Mouse (Mus musculus): Measurements from ENCODE around the gene Pitx2.

Gene Pitx2

GRCm38 (mm10) chr3:129217862-129218370, 18.2 kb downstream of the Pitx2 start:
- no peak for DNase-seq (ENCODE audit: low spot score)

DNA sequence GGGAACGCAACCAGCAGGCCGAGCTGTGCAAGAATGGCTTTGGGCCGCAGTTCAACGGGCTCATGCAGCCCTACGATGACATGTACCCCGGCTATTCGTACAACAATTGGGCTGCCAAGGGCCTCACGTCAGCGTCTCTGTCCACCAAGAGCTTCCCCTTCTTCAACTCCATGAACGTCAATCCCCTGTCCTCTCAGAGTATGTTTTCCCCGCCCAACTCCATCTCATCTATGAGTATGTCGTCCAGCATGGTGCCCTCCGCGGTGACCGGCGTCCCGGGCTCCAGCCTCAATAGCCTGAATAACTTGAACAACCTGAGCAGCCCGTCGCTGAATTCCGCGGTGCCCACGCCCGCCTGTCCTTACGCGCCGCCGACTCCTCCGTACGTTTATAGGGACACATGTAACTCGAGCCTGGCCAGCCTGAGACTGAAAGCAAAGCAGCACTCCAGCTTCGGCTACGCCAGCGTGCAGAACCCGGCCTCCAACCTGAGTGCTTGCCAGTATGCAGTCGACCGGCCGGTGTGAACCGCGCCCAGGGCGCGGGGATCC, 18.8 kb downstream of the Pitx2 start:
- DNase-seq (ENCODE audit: low spot score), result no peak

GRCm38 (mm10) chr3:129220086-129220670, 20.5 kb downstream of the Pitx2 start:
- no peak for DNase-seq (ENCODE audit: low spot score)

DNA sequence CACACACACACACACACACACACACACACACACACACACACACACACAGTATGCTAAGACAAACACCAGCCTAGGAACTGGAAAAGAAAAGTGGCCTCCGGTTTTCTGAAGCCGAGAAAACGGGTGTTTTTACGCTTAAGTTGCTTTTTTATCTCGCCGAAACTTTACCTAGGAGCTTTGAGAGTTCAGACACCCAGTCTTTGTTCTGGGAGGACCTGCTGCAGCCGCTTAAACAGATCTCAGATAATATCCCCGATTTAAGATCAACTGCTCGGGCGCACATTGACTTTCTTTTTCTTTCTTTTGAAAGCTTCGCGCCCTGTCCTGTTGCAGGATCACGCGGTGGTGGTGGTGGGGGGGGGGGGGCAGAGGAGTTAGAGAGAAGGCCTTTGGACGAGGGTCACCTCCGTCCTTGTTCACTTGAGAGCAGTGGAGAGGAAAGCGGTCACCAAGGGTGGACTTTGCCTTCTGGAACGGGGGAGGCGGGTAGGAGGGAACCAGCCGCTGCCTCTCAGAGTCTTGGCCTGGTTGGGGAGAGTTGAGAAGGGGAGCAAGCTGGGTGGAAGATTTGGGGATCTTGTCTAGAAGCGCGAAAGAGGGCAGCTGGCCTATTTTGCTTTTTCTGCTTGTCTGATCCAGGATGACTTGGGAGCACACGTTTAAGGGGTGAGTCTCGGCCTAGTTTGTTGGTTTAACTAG, 21.2 kb downstream of the Pitx2 start:
- DNase-seq (ENCODE audit: low spot score), result no peak

GRCm38 (mm10) chr3:129221380-129222260, 21.9 kb downstream of the Pitx2 start:
- DNase-seq (ENCODE audit: low spot score), result no peak

DNA sequence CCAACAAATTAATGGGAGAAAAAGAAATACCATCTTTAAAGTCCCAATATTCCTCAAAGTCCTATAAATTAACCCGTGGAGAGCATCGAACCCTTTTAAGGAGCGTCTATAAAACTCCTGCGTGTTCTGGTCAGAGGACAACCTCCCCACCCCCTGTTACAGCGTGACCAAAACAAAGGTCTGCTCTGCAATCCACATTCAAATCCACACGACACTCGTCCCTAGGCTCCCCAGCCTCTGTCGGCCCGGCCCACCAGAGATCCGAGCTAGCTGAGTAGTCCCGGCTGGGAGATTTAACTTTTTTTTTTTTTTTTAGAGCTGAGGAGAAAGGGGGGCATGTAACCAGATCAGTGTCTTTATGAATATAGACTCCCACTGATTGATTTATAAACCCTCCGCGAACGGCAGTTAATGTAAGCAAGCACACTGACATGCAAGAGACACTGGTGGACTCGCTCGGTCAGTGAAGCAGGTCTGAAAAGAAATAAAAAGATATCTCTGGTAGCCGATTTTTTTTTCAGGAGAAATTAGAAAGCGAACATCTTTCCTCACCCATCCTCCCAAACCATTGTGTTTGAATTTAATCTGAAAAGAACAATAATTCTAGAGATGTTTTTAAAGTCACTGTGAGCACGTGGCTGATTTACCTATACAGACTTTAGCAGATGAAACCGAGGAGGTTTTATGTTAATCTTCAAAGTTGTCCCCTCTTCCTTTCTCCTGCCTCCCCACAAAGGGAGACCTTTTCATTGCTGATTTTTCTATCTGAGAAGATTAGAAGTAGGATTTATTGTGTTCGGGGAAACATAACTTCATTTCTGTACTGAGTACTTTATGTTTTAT, 23.0 kb downstream of the Pitx2 start:
- no peak for DNase-seq (ENCODE audit: low spot score)

DNA sequence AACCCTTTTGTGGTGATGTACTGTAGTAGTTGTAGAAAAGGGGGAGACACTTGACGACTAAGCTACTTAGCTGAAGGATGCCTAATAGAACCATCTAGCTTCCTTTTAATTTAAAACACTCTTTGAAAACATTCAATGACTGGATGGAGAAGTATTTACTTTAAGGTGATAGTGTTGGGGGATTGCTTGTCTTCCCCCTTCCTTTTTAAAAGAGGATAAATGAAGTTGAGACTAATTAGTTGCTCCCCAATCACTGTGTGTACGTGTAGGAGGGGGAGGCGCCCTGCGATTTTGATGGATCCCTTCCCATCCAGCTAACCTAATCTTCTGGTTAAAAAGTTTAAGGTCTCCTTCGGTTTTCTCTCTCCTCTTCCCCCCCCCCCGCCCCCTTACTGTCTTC, 23.7 kb downstream of the Pitx2 start:
- no peak for DNase-seq (ENCODE audit: low spot score)

GRCm38 (mm10) chr3:129223964-129224805, 24.5 kb downstream of the Pitx2 start:
- DNase-seq (ENCODE audit: low spot score), result no peak

DNA sequence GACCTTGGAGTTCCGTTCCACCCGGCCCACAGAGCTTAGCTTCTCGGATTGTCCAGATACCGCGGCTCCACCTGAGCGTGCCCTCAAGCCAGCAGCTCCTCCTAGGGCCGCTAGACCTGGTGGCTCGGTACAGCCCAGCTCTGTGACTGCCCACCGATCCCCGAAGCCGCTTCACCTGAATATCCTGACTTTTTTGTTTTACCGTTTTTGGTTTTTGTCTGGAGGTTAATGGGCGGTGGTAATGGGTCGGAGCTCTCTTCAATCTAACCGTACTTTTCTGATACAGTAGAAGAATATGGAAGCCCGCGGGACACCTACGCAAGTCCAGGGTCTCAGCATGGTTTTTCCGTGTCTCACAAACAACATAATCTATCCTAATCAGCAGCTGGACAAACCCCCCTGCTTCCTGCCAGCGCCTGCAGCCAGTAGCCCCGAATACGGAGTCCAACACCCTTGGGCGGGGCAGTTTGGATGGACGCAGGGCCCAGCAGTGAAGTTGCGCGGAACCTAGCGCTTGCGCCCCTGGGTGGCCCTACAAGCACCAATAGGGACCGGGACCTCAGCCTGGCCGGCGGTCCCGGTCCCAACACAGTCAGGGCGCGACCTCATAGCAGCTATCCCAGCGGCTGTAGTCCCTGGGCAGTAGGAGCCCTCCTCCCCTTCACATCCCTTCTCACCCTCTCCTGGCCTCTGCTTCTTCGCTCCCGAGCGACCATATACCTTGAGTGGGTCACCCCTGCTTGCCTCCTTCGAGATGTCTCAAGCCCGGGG, 25.3 kb downstream of the Pitx2 start:
- no peak for DNase-seq (ENCODE audit: low spot score)

GRCm38 (mm10) chr3:129225577-129226289, 26.1 kb downstream of the Pitx2 start:
- DNase-seq (ENCODE audit: low spot score), result no peak

DNA sequence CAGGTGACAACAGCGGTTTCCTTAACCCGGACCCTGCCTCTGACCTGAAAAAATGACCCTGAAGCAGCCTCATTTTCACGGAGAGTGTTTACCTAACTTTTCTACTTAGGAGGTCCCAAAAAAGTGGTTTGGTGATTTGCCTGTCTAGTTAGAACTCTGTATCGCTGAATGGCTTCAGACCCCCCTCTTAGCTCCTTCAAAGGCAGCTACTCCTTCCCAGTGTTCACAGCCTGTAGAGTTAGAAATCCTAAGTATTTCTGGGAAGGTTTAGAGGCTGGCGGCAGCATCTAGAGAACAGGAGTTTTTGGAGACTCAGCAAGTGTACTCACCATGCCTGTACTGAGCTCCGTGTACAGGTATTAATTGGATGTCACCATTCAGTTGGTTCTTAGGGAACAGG, 27.0 kb downstream of the Pitx2 start:
- DNase-seq (ENCODE audit: low spot score), result no peak

GRCm38 (mm10) chr3:129227331-129227730, 27.7 kb downstream of the Pitx2 start:
- no peak for DNase-seq (ENCODE audit: low spot score)

GRCm38 (mm10) chr3:129238010-129238409, 38.3 kb downstream of the Pitx2 start:
- no peak for DNase-seq (ENCODE audit: low spot score)

DNA sequence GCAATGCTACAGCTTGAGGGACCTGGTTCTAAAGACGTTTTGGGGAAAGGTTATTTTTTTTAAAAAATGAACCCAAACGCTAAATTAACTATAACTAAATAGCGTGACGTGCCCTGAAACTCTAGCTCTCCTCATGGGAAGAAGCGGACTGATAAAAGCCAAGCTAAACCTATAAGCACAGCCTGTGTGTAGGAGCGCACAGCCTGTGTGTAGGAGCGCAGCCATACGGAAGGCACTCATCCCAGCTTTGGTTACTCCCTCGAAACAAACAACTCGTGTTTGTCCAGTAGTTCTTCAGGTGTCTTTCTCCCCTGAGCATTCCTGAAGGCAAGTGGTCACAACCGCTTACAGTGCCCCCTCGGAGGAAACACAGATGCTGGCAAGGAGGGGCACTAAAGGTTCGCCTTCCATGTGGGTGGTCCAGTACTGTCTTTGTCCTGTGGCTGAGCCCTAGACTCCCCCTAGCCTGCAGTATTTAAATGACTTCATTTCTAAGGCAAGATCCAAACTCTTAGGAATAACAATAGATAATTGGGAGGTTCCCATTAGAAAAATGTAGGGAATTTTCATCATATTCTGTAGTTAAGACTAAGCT, 39.1 kb downstream of the Pitx2 start:
- no peak for DNase-seq (ENCODE audit: low spot score)

- DNase-seq (ENCODE audit: low spot score), result no peak
Observed at GRCm38 (mm10) chr3:129250997-129251396, 51.3 kb downstream of the Pitx2 start.

GRCm38 (mm10) chr3:129254246-129254645, 54.6 kb downstream of the Pitx2 start:
- DNase-seq (ENCODE audit: low spot score), result no peak

DNA sequence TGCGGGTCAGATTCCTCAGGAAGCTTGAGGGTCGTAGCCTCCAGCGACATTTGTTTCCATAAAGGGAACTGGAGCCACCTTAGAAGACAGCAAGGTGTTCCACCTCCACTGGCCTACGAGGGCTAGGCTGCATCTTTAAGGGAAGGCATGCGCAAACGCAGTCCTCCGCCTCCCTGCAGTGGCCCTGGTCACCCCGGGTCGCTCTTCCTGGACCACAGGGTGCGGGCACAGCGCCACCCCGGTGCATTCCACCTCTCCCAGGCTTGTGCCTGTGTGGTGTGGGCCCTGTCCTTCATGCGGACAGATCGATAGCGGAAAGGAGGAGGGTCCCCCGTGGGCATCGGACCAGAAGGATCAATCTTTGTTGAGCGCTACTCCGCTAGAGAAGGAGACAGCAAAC, 56.6 kb downstream of the Pitx2 start:
- no peak for DNase-seq (ENCODE audit: low spot score)

DNA sequence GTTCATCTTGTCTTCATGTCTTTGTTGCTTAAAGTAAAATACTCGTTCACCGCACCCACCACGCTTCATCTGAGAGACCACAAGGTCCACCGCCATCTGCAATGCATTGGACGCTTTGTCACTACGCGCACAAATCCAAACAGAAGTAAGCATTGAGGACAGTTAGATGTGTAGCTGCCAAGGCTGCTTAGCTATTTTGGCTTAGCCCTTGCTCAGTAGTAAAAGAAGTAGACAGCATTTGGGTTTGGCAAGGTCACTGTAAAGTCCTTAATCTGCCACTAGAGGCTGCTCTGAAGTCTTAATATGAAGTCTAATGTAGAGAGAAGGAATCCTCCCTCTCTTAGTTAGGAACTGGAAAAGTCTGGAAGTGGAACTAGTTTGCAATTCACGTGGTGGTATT, 57.1 kb downstream of the Pitx2 start:
- DNase-seq (ENCODE audit: low spot score), result no peak

DNA sequence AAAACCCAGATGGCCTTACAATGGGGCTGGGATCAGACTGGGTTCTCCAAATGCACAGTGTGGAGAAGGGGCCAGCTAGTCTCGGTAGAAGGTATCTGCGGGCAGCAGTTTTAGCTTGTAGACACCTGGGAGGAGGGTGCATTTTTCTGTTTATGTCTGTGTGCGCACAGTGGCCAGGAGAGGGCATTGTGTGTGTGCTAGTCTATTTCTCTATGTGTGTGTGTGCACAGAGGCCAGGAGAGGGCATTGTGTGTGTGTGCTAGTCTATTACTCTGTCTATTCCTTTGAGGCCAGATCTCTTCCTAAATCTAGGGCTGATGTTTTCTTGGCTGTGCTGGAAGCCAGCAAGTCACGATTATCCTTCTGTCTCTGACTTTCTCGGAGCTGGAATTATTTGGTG, 58.8 kb downstream of the Pitx2 start:
- no peak for DNase-seq (ENCODE audit: low spot score)
